Mouse (Mus musculus) cerebellum, adult 2 months (tissue): Measurements from ENCODE around the gene Atp13a4. TPM values are rescaled to one million over a fixed set of nuclear protein-coding genes. Genes with fewer than 3 reads are reported as not detected.

ENCODE experiments used
- DNase-seq, 2 experiments: peaks; one replicate each; pipeline ENCODE4 v3.0.0; 2021
- H3K27ac ChIP-seq: fragments of 200-500 bp; 2 replicates; pipeline ENCODE4 v1.5.1; 2012; ENCODE audit warnings: low read length, control low read depth, inconsistent platforms; ENCODE audit not compliant: insufficient read depth
- H3K27me3 ChIP-seq: fragments of 200-500 bp; 2 replicates; pipeline ENCODE4 v1.6.1; 2012; ENCODE audit warnings: inconsistent platforms, mild to moderate bottlenecking, low read length, moderate library complexity; ENCODE audit not compliant: control insufficient read depth, insufficient read depth
- H3K4me1 ChIP-seq: fragments of 200-500 bp; 2 replicates; pipeline ENCODE4 v1.6.1; 2011; ENCODE audit warnings: low read length; ENCODE audit not compliant: control insufficient read depth, insufficient read depth
- H3K4me3 ChIP-seq: fragments of 200-500 bp; replicated peaks from 2 replicates; pipeline ENCODE3; 2011; ENCODE audit warnings: mild to moderate bottlenecking, low read depth, low read length, control low read depth; ENCODE audit not compliant: insufficient read depth
- CTCF ChIP-seq: fragments of 200-500 bp; IDR thresholded peaks from 2 replicates; pipeline ENCODE4 v1.5.1; 2011; ENCODE audit warnings: low read depth, mild to moderate bottlenecking, control low read depth, low read length, moderate library complexity, borderline replicate concordance; ENCODE audit not compliant: insufficient read depth
- POLR2A ChIP-seq: fragments of 200-500 bp; IDR thresholded peaks from 2 replicates; pipeline ENCODE4 v1.6.1; 2011; ENCODE audit warnings: low read length, control low read depth, borderline replicate concordance; ENCODE audit not compliant: insufficient read depth
- WGBS: fragments of 180-500 bp; shearing (Covaris S2); methylation state at CpG from one replicate; pipeline ENCODE4 v1.1.7; 2018; 5-methylcytosine and 5-hydroxymethylcytosine counted together
- polyA plus RNA-seq: library from polyadenylated mRNA; depleted of rRNA; stranded (reverse); fragments of >200 nt; gene quantifications from 2 replicates; pipeline ENCODE4 v1.2.3, GENCODE M21; 2012

Atp13a4 gene
- polyA plus RNA-seq, 1 experiment, result 34.6 TPM

DNA sequence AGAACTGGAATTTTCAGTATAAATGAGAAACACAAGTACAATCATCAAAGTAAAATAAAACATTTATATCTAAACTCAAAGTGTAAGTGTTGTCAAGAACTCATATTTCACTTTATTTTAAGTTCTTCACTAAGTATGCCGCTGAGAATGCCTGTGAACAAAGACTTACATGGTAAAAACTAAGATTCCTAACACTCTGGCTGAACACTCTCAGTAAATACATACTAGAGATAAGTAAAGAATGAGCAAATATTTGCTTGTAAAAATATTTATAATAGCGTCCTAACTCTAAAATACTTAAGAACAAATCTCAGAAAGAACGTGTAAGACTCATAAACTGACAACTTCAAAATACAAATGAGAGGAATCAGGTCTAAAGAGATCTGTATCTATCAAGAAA, 80.9 kb downstream of the Atp13a4 start:
- Histone ChIP-seq H3K4me3 (no peak overlapping the region), H3K4me1 (no peaks in the 10 kb centered on the region), H3K27me3 (no peaks in the 10 kb centered on the region), H3K27ac (no peak overlapping the region)
- no peak for DNase-seq
- TF ChIP-seq POLR2A, result no peak
- no peak for TF ChIP-seq CTCF
- 84% methylated on average over 3 of the region's 3 CpGs for WGBS

GRCm38 (mm10) chr16:29459331-29459730, 85.3 kb downstream of the Atp13a4 start:
- Histone ChIP-seq H3K27me3 (no peaks in the 10 kb centered on the region), H3K27ac (no peak overlapping the region)
- 49% methylated on average over 10 of the region's 10 CpGs for WGBS

DNA sequence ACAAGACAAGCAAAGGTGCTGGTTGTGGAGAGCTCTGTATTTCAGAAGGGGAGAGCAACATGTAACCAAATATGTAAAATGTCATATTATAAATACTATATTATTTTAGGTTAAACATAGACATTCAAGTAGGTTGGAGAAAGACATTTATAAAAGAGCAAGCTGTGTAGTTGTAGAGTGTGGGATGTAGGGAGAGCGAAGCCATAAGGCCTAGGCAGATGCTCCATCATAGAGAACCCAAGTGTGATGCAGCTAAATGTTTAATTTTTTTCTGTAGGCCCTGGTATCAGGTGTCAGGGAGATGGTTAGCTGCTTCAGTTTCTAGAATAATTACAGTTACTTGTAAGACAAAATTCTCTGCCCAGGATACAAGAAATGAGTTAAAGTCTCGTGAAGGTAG, 87.8 kb downstream of the Atp13a4 start:
- no peak overlapping the region for H3K27ac ChIP-seq
- no peak for TF ChIP-seq POLR2A
- TF ChIP-seq CTCF, result no peak
- no peaks in the 10 kb centered on the region for H3K4me1 ChIP-seq
- no peak overlapping the region for H3K4me3 ChIP-seq
- 95% methylated on average over 2 of the region's 2 CpGs for WGBS
- no peak for DNase-seq
- no peaks in the 10 kb centered on the region for H3K27me3 ChIP-seq

More at GRCm38 (mm10) chr16:29459331-29459730, 85.3 kb downstream of the Atp13a4 start:
- DNase-seq, result no peak
- Histone ChIP-seq H3K4me3 (no peak overlapping the region), H3K4me1 (no peaks in the 10 kb centered on the region)
- TF ChIP-seq POLR2A (no peak), CTCF (no peak)

- Histone ChIP-seq H3K27ac (no peak overlapping the region), H3K4me3 (no peak overlapping the region), H3K27me3 (no peaks in the 10 kb centered on the region), H3K4me1 (no peaks in the 10 kb centered on the region)
- no peak for DNase-seq
- TF ChIP-seq CTCF (no peak), POLR2A (no peak)
- 84% methylated on average over 6 of the region's 6 CpGs for WGBS
Measured at GRCm38 (mm10) chr16:29453282-29453681, 91.4 kb downstream of the Atp13a4 start.

- H3K27ac ChIP-seq, result no peak overlapping the region
- no peaks in the 10 kb centered on the region for H3K27me3 ChIP-seq
- no peaks in the 10 kb centered on the region for H3K4me1 ChIP-seq
- H3K4me3 ChIP-seq, result no peak overlapping the region
- TF ChIP-seq CTCF (peak; percentile 56), POLR2A (no peak)
- WGBS, result 54% methylated on average over 3 of the region's 3 CpGs
- peak; percentile 31 to 34 for DNase-seq
Measured at GRCm38 (mm10) chr16:29451706-29452105, 93.0 kb downstream of the Atp13a4 start.

GRCm38 (mm10) chr16:29442126-29442525, 102.5 kb downstream of the Atp13a4 start:
- no peaks in the 10 kb centered on the region for H3K4me1 ChIP-seq

DNA sequence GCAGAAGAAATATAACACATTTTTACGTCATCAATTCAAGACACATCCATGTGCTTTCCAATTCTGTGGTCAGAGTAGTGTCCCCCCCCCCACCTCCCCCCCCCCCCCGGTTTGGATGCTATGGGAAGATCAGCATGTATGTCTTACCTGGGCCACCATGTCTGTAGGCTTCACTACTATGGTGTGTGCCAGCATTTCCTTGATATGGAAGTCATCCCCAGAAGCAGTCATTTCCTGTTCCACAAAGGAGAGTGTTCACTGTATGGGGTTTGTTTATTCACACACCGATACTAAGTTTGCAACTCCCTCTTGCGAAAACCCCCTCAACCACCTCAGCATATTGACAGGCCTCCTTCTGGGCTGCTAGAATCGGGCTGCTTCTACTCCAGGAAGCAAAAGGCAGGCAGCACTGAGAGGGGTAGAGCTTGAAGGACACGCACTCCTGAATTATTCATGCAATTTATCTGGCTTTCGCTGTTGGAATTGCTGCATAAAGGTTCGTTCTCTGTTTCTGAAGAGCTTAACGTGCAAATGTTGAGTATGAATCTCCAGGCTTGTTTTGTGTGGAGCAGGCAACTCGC, 103.2 kb downstream of the Atp13a4 start:
- Histone ChIP-seq H3K4me3 (no peak overlapping the region), H3K27ac (no peak overlapping the region), H3K27me3 (no peaks in the 10 kb centered on the region), H3K4me1 (no peaks in the 10 kb centered on the region)
- TF ChIP-seq POLR2A, result no peak
- no peak for TF ChIP-seq CTCF
- DNase-seq, result no peak
- 58% methylated on average over 10 of the region's 10 CpGs for WGBS

More at GRCm38 (mm10) chr16:29442126-29442525, 102.5 kb downstream of the Atp13a4 start:
- 59% methylated on average over 3 of the region's 3 CpGs for WGBS
- Histone ChIP-seq H3K27me3 (no peaks in the 10 kb centered on the region), H3K4me3 (no peak overlapping the region), H3K27ac (no peak overlapping the region)
- no peak for DNase-seq
- no peak for TF ChIP-seq CTCF
- TF ChIP-seq POLR2A, result no peak

DNA sequence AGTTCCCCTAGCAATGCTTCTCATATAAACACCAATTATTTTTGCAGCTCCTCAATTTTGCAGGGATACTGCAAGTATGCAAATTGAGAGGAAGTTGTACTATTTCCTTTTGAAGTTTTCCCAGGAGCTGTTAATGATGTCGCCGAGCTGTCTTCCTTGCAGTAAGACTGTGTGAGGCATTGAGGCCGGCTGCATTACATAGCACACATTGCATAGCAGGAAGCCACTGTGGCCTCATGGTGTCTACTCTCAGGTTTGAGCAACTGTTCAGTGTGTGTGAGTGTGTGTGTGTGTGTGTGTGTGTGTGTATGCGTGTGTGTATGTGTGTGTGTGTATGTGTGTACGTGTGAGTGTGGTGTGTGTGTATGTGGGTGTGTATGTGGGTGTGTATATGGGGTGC, 106.6 kb downstream of the Atp13a4 start:
- no peaks in the 10 kb centered on the region for H3K4me1 ChIP-seq
- TF ChIP-seq CTCF (no peak), POLR2A (no peak)
- H3K27ac ChIP-seq, result no peak overlapping the region
- no peak for DNase-seq
- H3K4me3 ChIP-seq, result no peak overlapping the region
- 83% methylated on average over 5 of the region's 5 CpGs for WGBS
- no peaks in the 10 kb centered on the region for H3K27me3 ChIP-seq

DNA sequence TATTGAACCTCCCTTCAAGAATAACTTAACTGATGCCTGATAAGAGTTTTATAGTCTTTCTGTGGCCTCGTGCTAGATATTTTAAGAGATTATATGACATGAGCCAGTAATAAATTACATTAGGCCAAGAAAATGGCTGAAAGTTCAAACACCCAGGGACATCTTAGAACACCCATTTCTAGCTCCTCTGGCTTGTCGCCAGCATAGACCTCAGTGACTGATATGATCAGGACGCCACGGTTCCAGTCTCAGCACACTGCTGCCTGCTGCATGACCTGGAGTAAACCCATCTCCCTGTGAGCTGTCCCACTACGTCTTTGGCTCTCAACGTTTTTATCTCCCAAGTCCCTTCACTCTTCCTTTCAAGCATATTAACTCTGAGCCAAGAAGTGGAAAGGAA, 108.9 kb downstream of the Atp13a4 start:
- no peak for DNase-seq
- 67% methylated on average over 6 of the region's 6 CpGs for WGBS
- no peak for TF ChIP-seq CTCF
- no peak for TF ChIP-seq POLR2A
- H3K27me3 ChIP-seq, result no peaks in the 10 kb centered on the region
- H3K4me1 ChIP-seq, result no peaks in the 10 kb centered on the region
- H3K4me3 ChIP-seq, result no peak overlapping the region
- no peak overlapping the region for H3K27ac ChIP-seq
